Mouse (Mus musculus): ENCODE data around the gene Fbf1. TPM values are rescaled to one million over a fixed set of nuclear protein-coding genes. Genes with fewer than 3 reads are reported as not detected.

Fbf1 gene
- polyA plus RNA-seq, 1 experiment from 2014 or later, result 49.5 TPM

GRCm38 (mm10) chr11:116198639-116199531 lies 30.9 kb upstream of the Fbf1 start, which contains the start of the genes Ten1 and Acox1:
TSS of gene Ten1 (plus strand) at chr11:116198855.
TSS of gene Acox1 (minus strand) at chr11:116199045.
- Histone ChIP-seq H3K4me2 (peak within 1 kb of the TSS; percentile 71), H3K4me3 (peak within 1 kb of the TSS; percentile 76), H3K4me1 (peaks cover 9% of the 10 kb centered on the region), H3K9ac (peak within 1 kb of the TSS; percentile 88), H3K27me3 (no peaks in the 10 kb centered on the region), H3K27ac (peak within 1 kb of the TSS; percentile 93), H3K9me3 (no peaks in the 10 kb centered on the region), H3K36me3 (peaks cover 13% of the 10 kb centered on the region; the same call in 1 of the 2 replicates)
- under 1% methylated on average over 61 of the region's 62 CpGs for WGBS
- peak; percentile 95 for ATAC-seq (ENCODE audit: insufficient number of reproducible peaks, insufficient read depth, low FRiP score, low TSS enrichment, low read depth)

GRCm38 (mm10) chr11:116198132-116198531 lies 30.2 kb upstream of the Fbf1 start:
- H3K9me3 ChIP-seq, result no peaks in the 10 kb centered on the region
- H3K27ac ChIP-seq, result peak overlapping the region; percentile 93
- peaks cover 9% of the 10 kb centered on the region for H3K4me1 ChIP-seq
- H3K4me3 ChIP-seq, result peak overlapping the region; percentile 76
- peak overlapping the region; percentile 71 for H3K4me2 ChIP-seq
- peak overlapping the region; percentile 88 for H3K9ac ChIP-seq
- 24% methylated on average over 13 of the region's 13 CpGs for WGBS
- H3K27me3 ChIP-seq, result no peaks in the 10 kb centered on the region
- peaks cover 13% of the 10 kb centered on the region; the same call in 1 of the 2 replicates for H3K36me3 ChIP-seq
- no peak for ATAC-seq (ENCODE audit: insufficient number of reproducible peaks, insufficient read depth, low FRiP score, low TSS enrichment, low read depth)

- Histone ChIP-seq H3K9me3 (no peaks in the 10 kb centered on the region), H3K27ac (no peak overlapping the region), H3K4me3 (peak overlapping the region; percentile 76; the same call in 1 of the 2 replicates), H3K9ac (0 out of 2 replicates have a peak overlapping the region, but pooled peaks have one; percentile 7), H3K27me3 (no peaks in the 10 kb centered on the region), H3K4me2 (peak overlapping the region; percentile 71), H3K4me1 (peaks cover 9% of the 10 kb centered on the region), H3K36me3 (peaks cover 13% of the 10 kb centered on the region; the same call in 1 of the 2 replicates)
- WGBS, result 89% methylated on average over 6 of the region's 6 CpGs
- ATAC-seq (ENCODE audit: insufficient number of reproducible peaks, insufficient read depth, low FRiP score, low TSS enrichment, low read depth), result no peak
Measured at GRCm38 (mm10) chr11:116197584-116197906, 29.6 kb upstream of the Fbf1 start.

GRCm38 (mm10) chr11:116196866-116197583 lies 29.1 kb upstream of the Fbf1 start:
- 0 out of 2 replicates have a peak overlapping the region, but pooled peaks have one; percentile 76 for H3K4me3 ChIP-seq
- no peaks in the 10 kb centered on the region for H3K9me3 ChIP-seq
- WGBS, result 94% methylated on average over 18 of the region's 18 CpGs
- no peaks in the 10 kb centered on the region for H3K27me3 ChIP-seq
- ATAC-seq (ENCODE audit: insufficient number of reproducible peaks, insufficient read depth, low FRiP score, low TSS enrichment, low read depth), result no peak
- H3K27ac ChIP-seq, result no peak overlapping the region
- H3K36me3 ChIP-seq, result peaks cover 13% of the 10 kb centered on the region; the same call in 1 of the 2 replicates
- peaks cover 9% of the 10 kb centered on the region for H3K4me1 ChIP-seq
- peak overlapping the region; percentile 71 for H3K4me2 ChIP-seq
- 0 out of 2 replicates have a peak overlapping the region, but pooled peaks have one; percentile 7 for H3K9ac ChIP-seq

- Histone ChIP-seq H3K36me3 (peaks cover 15% of the 10 kb centered on the region; the same call in 1 of the 2 replicates), H3K9ac (no peak overlapping the region), H3K4me3 (no peak overlapping the region), H3K4me2 (no peak overlapping the region), H3K9me3 (no peaks in the 10 kb centered on the region), H3K4me1 (peaks cover 9% of the 10 kb centered on the region), H3K27ac (no peak overlapping the region), H3K27me3 (no peaks in the 10 kb centered on the region)
- 88% methylated on average over 3 of the region's 3 CpGs for WGBS
- ATAC-seq (ENCODE audit: insufficient number of reproducible peaks, insufficient read depth, low FRiP score, low TSS enrichment, low read depth), result no peak
Measured at GRCm38 (mm10) chr11:116196336-116196735, 28.4 kb upstream of the Fbf1 start.

- Histone ChIP-seq H3K27me3 (no peaks in the 10 kb centered on the region), H3K4me3 (no peak overlapping the region), H3K9ac (0 out of 2 replicates have a peak overlapping the region, but pooled peaks have one; percentile 46), H3K27ac (no peak overlapping the region), H3K36me3 (peaks cover 19% of the 10 kb centered on the region; the same call in 1 of the 2 replicates), H3K9me3 (no peaks in the 10 kb centered on the region), H3K4me2 (no peak overlapping the region), H3K4me1 (peaks cover 9% of the 10 kb centered on the region)
- 71% methylated on average over 5 of the region's 5 CpGs for WGBS
- ATAC-seq (ENCODE audit: insufficient number of reproducible peaks, insufficient read depth, low FRiP score, low TSS enrichment, low read depth), result no peak
Measured at GRCm38 (mm10) chr11:116195252-116195651, 27.3 kb upstream of the Fbf1 start.

GRCm38 (mm10) chr11:116194619-116195018 lies 26.7 kb upstream of the Fbf1 start:
- no peaks in the 10 kb centered on the region for H3K9me3 ChIP-seq
- H3K4me1 ChIP-seq, result peaks cover 7% of the 10 kb centered on the region
- peaks cover 21% of the 10 kb centered on the region; the same call in 1 of the 2 replicates for H3K36me3 ChIP-seq
- H3K9ac ChIP-seq, result peak overlapping the region; percentile 46
- H3K4me2 ChIP-seq, result no peak overlapping the region
- no peak overlapping the region for H3K4me3 ChIP-seq
- H3K27me3 ChIP-seq, result no peaks in the 10 kb centered on the region
- WGBS, result 95% methylated on average over 8 of the region's 8 CpGs
- no peak overlapping the region for H3K27ac ChIP-seq
- ATAC-seq (ENCODE audit: insufficient number of reproducible peaks, insufficient read depth, low FRiP score, low TSS enrichment, low read depth), result no peak

GRCm38 (mm10) chr11:116187226-116187930 lies 19.4 kb upstream of the Fbf1 start:
- Histone ChIP-seq H3K36me3 (peaks cover 56% of the 10 kb centered on the region), H3K9ac (peak overlapping the region; percentile 47; the same call in 1 of the 2 replicates), H3K27me3 (no peaks in the 10 kb centered on the region), H3K27ac (peak overlapping the region; percentile 73), H3K9me3 (no peaks in the 10 kb centered on the region), H3K4me2 (no peak overlapping the region), H3K4me3 (no peak overlapping the region), H3K4me1 (peaks cover 20% of the 10 kb centered on the region)
- WGBS, result 49% methylated on average over 11 of the region's 11 CpGs
- ATAC-seq (ENCODE audit: insufficient number of reproducible peaks, insufficient read depth, low FRiP score, low TSS enrichment, low read depth), result no peak

- H3K4me2 ChIP-seq, result no peak overlapping the region
- H3K9ac ChIP-seq, result peak overlapping the region; percentile 21; the same call in 1 of the 2 replicates
- H3K9me3 ChIP-seq, result no peaks in the 10 kb centered on the region
- peak overlapping the region; percentile 84 for H3K27ac ChIP-seq
- H3K27me3 ChIP-seq, result no peaks in the 10 kb centered on the region
- H3K4me3 ChIP-seq, result no peak overlapping the region
- 61% methylated on average over 11 of the region's 11 CpGs for WGBS
- peaks cover 20% of the 10 kb centered on the region for H3K4me1 ChIP-seq
- ATAC-seq (ENCODE audit: insufficient number of reproducible peaks, insufficient read depth, low FRiP score, low TSS enrichment, low read depth), result no peak
- H3K36me3 ChIP-seq, result peaks cover 64% of the 10 kb centered on the region
Measured at GRCm38 (mm10) chr11:116186360-116186759, 18.4 kb upstream of the Fbf1 start.

- Histone ChIP-seq H3K4me2 (no peak overlapping the region), H3K27ac (peak overlapping the region; percentile 84), H3K27me3 (no peaks in the 10 kb centered on the region), H3K4me1 (peaks cover 20% of the 10 kb centered on the region), H3K9me3 (no peaks in the 10 kb centered on the region), H3K4me3 (no peak overlapping the region), H3K36me3 (peaks cover 62% of the 10 kb centered on the region), H3K9ac (no peak overlapping the region)
- 71% methylated on average over 3 of the region's 3 CpGs for WGBS
- no peak for ATAC-seq (ENCODE audit: insufficient number of reproducible peaks, insufficient read depth, low FRiP score, low TSS enrichment, low read depth)
Measured at GRCm38 (mm10) chr11:116185836-116186235, 17.9 kb upstream of the Fbf1 start.

Measured in embryonic facial prominence, embryonic 13.5 days (tissue).